Mouse (Mus musculus) C2C12 (cell line): Measurements from ENCODE around the gene Etnk2. TPM values are rescaled to one million over a fixed set of nuclear protein-coding genes. Genes with fewer than 3 reads are reported as not detected.

Source experiments
- H3K27me3 ChIP-seq: one replicate; pipeline ENCODE4 v1.6.1; 2011; ENCODE audit not compliant: control insufficient read depth, insufficient read depth, insufficient read length
- H3K36me3 ChIP-seq: one replicate; pipeline ENCODE4 v1.6.1; 2011; ENCODE audit not compliant: control insufficient read depth, insufficient read depth
- H3K4me3 ChIP-seq: one replicate; pipeline ENCODE4 v1.5.1; 2011; ENCODE audit warnings: mild to moderate bottlenecking, control low read depth; ENCODE audit not compliant: poor library complexity, insufficient read depth, severe bottlenecking
- H3K79me2 ChIP-seq: one replicate; pipeline ENCODE4 v1.6.1; 2011; ENCODE audit not compliant: control insufficient read depth, insufficient read depth
- H3K79me3 ChIP-seq: one replicate; pipeline ENCODE4 v1.6.1; 2011; ENCODE audit warnings: low read depth, control low read depth
- H3ac ChIP-seq: one replicate; pipeline ENCODE3; 2011; ENCODE audit warnings: low read depth; ENCODE audit not compliant: control insufficient read depth, insufficient read length
- CEBPB ChIP-seq: IDR thresholded peaks from one replicate; pipeline ENCODE4 v1.6.1; 2011; ENCODE audit warnings: low read depth, mild to moderate bottlenecking, control low read depth, moderate library complexity
- CTCF ChIP-seq: IDR thresholded peaks from one replicate; pipeline ENCODE4 v1.5.1; 2011; ENCODE audit not compliant: control insufficient read depth, insufficient read depth, insufficient read length
- FOSL1 ChIP-seq: IDR thresholded peaks from one replicate; pipeline ENCODE4 v1.8.0; 2011; ENCODE audit warnings: mild to moderate bottlenecking, low read length; ENCODE audit not compliant: poor library complexity, insufficient read depth, severe bottlenecking
- MAX ChIP-seq: IDR thresholded peaks from one replicate; pipeline ENCODE4 v1.6.1; 2011; ENCODE audit warnings: mild to moderate bottlenecking, control low read depth
- MYOD1 ChIP-seq: IDR thresholded peaks from one replicate; pipeline ENCODE4 v1.6.1; 2011; ENCODE audit warnings: low read depth; ENCODE audit not compliant: control insufficient read depth, insufficient read length
- MYOG ChIP-seq: IDR thresholded peaks from one replicate; pipeline ENCODE4 v1.6.1; 2011; ENCODE audit not compliant: control insufficient read depth, insufficient read length; ENCODE audit errors: extremely low read depth
- USF1 ChIP-seq: IDR thresholded peaks from one replicate; pipeline ENCODE4 v1.6.1; 2011; ENCODE audit warnings: low read depth, mild to moderate bottlenecking, control low read depth, moderate library complexity
- polyA plus RNA-seq: library from polyadenylated mRNA; unstranded; fragments of >200 nt; fragmentation: generic; extraction: Trizol; gene quantifications from one replicate; pipeline ENCODE4 v1.2.1, GENCODE M21; 2012; ENCODE audit warnings: missing spikeins

Gene Etnk2
- polyA plus RNA-seq, 1 experiment: not detected

- TF ChIP-seq FOSL1 (no peak), USF1 (no peak), CEBPB (no peak), MYOG (no peak), MAX (no peak), CTCF (no peak), MYOD1 (no peak)
- Histone ChIP-seq H3ac (no peak overlapping the region), H3K79me2 (no peaks in the 10 kb centered on the region), H3K4me3 (no peak overlapping the region), H3K27me3 (no peaks in the 10 kb centered on the region), H3K79me3 (no peaks in the 10 kb centered on the region), H3K36me3 (no peaks in the 10 kb centered on the region)
Observed at GRCm38 (mm10) chr1:133396693-133397092, 33.3 kb downstream of the Etnk2 start.

GRCm38 (mm10) chr1:133397094-133397482 is 33.7 kb downstream of the Etnk2 start:
- Histone ChIP-seq H3ac (no peak overlapping the region), H3K4me3 (no peak overlapping the region), H3K79me3 (no peaks in the 10 kb centered on the region), H3K79me2 (no peaks in the 10 kb centered on the region), H3K36me3 (no peaks in the 10 kb centered on the region), H3K27me3 (no peaks in the 10 kb centered on the region)
- TF ChIP-seq CEBPB (no peak), MAX (no peak), USF1 (no peak), FOSL1 (no peak), MYOG (no peak), CTCF (no peak), MYOD1 (no peak)

- no peaks in the 10 kb centered on the region for H3K79me3 ChIP-seq
- no peaks in the 10 kb centered on the region for H3K36me3 ChIP-seq
- H3K79me2 ChIP-seq: no peaks in the 10 kb centered on the region
- H3ac ChIP-seq: no peak overlapping the region
- no peak for TF ChIP-seq MYOD1
- no peak for TF ChIP-seq MYOG
- TF ChIP-seq FOSL1: no peak
- TF ChIP-seq MAX: no peak
- H3K4me3 ChIP-seq: no peak overlapping the region
- no peaks in the 10 kb centered on the region for H3K27me3 ChIP-seq
Observed at GRCm38 (mm10) chr1:133397483-133398237, 34.3 kb downstream of the Etnk2 start.

GRCm38 (mm10) chr1:133400014-133400725 is 36.8 kb downstream of the Etnk2 start:
- TF ChIP-seq MYOG (no peak), MAX (no peak), MYOD1 (no peak), FOSL1 (no peak), CEBPB (no peak), USF1 (no peak), CTCF (no peak)
- H3K79me3 ChIP-seq: no peaks in the 10 kb centered on the region
- no peak overlapping the region for H3K4me3 ChIP-seq
- no peaks in the 10 kb centered on the region for H3K36me3 ChIP-seq
- H3K79me2 ChIP-seq: no peaks in the 10 kb centered on the region
- no peaks in the 10 kb centered on the region for H3K27me3 ChIP-seq
- no peak overlapping the region for H3ac ChIP-seq

- Histone ChIP-seq H3K36me3 (no peaks in the 10 kb centered on the region), H3K79me2 (no peaks in the 10 kb centered on the region), H3K4me3 (no peak overlapping the region), H3ac (no peak overlapping the region), H3K27me3 (no peaks in the 10 kb centered on the region), H3K79me3 (no peaks in the 10 kb centered on the region)
- no peak for TF ChIP-seq MAX
- TF ChIP-seq USF1: no peak
- TF ChIP-seq FOSL1: no peak
- TF ChIP-seq MYOD1: no peak
- no peak for TF ChIP-seq MYOG
Observed at GRCm38 (mm10) chr1:133404005-133404404, 40.6 kb downstream of the Etnk2 start.
